Mouse (Mus musculus) urinary bladder, adult 18-20 months (tissue): ENCODE data around the gene Nup107.

Experiments used
- DNase-seq, 2 experiments: peaks; one replicate each; pipeline ENCODE4 v3.0.0; 2022; ENCODE audit warnings: low spot score in 2 of 2, mixed read lengths in 2 of 2

Nup107 gene

DNA sequence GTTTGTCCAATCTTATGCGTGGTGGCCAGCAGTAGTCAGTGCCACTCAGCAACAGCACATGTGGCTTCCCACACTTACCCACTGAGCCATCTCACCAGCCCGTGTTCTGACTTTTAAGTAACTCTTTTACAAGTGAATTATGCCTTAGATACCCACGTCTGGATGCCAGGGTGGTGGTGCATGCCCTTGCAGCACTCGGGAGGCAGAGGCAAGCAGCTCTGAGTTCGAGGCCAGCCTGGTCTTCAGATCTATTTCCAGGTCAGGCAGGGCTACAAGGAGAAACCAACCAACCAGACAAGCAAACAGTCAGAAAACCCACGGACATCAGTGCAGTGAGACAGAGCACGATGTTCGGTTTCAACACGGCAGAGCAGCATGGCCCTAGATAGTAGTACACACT, 9.4 kb upstream of the Nup107 start:
- DNase-seq: no peak

DNA sequence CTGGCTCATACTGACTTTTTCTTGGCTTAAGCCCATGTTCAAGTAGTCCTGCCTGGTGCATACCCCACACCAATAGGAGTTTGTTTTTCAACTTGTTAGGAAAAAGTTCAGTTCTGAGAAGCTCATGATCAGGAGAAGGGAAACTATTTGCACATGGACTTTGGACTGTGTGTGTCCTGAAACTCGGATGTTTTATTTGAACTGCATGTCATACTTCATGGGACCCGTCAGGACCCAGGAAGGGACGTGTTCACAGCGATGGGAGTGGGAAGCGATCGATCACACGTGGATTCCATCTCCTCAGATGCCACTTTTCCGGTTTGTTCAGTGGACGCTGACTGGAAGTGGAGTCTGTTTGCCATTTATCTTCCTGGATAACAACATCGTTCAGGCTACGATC, 7.3 kb upstream of the Nup107 start:
- no peak for DNase-seq

DNA sequence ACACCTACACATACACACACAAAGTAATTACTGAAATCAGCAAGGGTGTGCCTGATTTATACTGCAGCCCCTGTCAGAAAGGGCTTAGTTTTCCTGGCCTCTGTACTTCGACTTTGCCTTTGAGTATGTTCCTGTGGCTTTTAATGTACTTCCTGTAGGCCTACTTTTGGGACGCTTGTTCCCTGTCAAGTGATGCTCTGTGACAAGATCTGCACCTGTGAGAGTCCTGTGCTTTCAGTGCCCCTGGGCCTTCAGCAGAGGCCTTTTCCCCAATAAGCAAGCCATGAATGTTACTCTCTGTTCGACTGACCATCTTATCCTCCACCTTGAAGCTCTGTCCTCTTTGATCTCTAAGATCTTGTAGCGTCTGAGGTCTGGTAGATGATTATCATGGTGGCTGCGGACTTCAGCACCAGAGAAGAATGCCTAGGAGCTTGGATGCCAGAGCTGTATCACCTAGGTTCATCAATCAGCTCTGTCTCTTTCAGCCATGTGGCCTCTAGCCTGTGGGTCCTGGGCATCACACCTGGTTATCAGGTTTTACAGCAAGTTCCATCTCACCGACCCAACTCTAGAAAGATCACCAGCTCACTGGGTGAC, 6.0 kb upstream of the Nup107 start:
- DNase-seq: no peak

DNA sequence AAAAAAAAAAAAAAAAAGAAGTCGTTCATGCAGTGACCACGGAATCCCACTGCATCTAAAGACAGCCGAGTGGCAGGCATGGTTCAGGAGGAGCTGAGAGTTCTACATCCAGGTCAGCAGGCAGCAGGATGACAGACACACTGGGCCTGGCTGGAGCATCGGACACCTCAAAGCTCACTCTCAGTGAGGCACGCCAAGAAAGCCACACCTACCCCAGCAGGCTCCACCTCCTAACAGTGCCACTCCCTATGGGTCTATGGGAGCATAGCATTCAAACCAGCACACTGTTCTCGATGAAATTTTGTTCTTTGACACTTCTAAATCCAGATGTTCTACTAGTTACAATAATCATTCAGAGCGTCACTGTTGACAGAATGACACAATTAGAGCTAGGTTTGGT, 5.2 kb upstream of the Nup107 start:
- DNase-seq: no peak

DNA sequence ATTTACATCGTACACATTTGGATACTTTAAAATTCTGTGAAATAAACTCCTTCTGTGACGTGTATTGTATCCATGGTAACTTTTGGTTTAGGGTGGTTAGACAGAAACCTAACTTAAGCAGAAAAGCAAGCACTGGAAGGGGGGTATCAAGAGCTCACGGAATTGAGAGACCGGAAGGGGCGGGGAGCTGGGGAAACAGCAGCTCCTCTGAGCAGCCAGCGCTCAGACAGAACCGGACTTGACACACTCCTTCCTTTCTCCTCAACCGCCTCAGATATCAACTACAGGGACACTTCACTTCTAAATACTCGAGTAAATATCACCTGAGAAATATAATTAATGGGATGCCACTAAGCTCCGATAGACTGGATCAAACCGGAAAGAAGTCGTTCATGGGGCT, 4.6 kb upstream of the Nup107 start:
- DNase-seq: no peak

DNA sequence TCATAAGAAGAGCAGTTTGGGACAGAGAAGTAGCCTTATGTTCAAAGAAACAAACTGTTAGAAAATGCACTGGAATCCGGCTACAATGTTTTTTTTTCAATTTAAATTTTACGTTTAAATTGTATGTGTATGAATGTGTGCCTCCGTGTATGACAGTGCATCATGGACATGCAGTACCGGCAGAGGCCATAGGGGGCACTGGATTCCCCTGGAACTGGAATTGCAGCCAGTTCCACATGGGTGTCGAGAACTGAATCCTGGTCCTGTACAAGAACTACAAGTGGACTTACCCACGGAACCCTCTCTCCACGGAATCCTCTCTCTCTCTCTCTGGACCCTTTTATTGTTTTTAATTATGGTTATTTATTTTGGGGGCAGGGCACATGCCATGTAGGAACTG, 3.7 kb upstream of the Nup107 start:
- no peak for DNase-seq

DNA sequence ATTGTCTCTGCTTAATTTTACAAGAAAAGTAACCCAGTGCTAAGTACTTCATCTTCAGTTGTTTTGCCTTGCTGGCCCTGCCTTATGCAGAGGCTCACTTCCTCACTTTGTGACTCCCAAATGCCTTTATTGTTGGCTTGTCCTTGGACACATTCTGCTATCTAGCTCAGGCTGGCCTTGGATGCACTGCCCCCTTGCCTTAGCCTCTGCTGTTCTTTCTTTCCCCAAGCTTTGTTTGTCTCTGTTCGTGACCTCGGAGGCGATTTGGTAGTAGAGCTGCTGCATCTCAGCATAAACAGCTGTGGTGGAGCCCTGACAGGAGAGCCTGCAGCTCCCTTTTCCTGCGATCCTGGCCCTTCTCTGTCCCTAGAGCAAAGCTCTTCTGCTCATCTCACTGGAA, 2.7 kb upstream of the Nup107 start:
- DNase-seq: no peak

DNA sequence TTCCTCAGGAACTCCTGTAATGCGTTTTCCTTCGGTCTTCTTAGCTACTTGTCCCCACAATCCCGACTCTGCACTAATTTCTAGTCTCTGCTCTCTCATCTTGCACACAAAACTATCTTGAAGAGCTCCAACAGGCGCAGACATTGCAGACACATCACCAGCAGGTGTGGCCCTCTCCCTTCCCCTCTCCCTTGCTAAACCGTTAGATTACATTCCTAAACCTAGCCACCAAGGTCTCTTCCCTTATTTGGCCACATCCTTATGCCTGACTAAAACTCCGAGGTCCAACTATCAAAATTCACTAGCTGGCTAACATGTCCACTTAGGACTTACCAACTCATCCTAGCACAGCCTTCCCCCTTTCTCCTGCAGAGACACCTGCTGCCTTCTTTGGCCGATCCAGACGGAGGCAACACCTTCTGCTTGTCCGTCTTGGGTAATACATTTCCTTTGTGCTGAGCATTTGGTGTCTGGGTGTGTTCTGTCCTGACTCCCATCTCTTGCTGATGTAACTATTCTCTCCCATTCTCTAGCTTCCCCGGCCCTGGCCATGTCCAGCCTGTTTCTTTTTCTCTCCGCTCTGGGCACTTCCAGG, 1.0 kb upstream of the Nup107 start:
- no peak for DNase-seq

DNA sequence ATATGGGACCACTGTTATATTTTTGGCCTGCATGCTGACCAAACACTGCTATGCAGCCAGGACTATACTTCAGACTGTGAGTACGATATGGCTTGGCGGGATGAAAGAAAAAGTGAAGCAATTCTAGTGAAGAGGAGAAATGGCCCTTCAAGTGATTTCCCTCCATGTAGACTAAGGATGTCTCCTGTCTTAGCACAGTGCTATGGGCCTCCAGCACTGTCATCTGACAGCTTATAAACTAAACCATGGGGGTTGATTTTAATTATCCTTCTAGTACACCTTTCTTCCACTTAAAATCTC, 1.4 kb downstream of the Nup107 start:
- no peak for DNase-seq

DNA sequence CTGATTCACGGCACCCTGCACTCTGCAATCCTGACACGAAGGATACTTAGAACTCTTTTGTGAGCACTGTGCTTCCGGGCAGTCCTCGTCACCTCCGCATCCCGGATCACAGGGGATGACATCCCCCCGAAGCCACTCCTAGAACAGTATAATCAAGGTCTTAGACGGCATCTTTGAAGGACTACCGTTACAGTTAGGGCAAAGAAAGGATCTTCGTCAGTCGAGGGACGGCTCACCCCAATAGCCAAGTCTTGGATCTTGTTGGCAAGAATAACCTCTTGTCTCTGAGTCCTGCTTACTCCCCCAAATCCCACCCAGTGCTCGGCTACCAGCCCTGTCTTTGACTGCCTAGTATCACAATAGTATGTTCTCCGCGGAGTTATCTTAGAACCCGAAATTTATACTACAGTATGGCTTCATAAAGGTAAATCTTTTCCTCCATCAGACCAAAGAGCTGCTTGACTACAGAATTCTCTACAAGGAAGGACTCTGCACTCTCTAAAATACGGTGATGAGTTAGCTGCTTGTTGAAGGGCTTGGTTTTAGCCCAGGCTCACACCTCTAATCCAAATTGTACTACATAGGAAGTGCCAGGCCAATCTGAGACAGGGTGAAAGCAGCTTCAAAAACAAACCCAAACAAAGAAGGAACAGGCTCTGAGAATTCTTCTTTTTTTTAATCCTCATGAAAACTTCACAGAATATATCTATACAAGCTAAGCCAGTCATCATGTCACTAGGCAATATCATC, 1.9 kb downstream of the Nup107 start:
- no peak for DNase-seq

DNA sequence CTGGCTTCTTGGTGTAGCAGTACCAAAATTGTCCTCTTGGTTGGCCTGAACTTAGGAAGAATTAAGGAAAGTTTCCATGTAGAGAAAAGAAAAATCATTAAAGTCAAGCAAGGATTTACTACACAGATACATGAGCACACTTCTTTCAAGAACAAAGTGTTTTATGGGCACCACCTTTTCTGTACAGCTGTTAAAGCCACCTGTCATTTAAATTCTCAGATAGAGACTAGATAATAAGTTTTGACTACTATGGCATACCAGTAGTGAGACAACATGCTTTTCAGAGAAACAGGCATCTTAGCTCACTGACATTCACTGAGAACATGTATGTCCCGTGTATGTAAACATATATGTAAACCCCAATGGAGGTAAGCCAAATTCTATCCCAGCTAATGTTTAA, 2.5 kb downstream of the Nup107 start:
- DNase-seq: no peak

DNA sequence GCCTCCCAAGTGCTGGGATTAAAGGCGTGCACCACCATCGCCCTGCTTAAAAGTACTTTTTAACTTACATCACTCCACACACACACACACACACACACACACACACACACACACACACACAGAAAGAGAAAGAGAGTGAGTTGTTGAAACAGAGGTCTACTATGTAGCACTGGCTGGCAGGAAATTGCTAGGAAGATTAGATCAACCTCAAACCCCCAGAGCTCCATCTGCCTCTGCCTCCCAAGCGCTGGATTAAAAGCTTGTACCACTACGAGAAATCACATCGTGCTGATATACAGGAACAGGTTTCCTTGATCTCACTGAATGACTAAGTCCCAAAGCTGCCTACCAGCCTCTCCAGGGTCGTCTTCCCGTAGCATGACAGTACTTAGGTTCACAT, 7.9 kb downstream of the Nup107 start:
- no peak for DNase-seq

DNA sequence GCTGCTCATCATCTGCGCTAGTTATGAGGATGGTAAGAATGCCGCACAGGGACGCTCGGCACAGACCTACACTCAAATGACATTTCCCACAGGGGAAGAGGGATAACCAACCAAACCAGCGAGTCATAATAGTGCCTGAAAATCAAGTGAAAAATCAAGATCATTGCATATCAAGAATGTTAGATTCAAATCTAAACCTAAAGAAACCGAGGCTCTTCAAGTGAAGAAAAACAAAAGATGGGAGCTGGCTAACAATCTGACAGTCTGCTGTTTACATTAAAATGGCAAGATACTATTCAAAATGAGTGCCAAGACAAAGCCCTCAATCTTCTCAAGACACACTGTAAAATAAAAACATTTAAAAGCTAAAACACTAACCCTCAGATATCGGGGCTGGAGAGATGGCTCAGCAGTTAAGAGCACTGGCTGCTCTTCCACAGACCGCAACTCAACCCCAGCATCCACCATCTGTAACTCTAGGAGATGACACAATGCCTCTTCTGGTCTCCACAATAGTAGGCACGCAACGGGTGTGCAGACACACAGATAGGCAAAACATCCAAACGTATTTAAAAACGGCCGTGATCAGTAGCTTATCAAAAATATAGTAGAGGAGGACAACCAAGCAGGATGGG, 8.6 kb downstream of the Nup107 start:
- no peak for DNase-seq

DNA sequence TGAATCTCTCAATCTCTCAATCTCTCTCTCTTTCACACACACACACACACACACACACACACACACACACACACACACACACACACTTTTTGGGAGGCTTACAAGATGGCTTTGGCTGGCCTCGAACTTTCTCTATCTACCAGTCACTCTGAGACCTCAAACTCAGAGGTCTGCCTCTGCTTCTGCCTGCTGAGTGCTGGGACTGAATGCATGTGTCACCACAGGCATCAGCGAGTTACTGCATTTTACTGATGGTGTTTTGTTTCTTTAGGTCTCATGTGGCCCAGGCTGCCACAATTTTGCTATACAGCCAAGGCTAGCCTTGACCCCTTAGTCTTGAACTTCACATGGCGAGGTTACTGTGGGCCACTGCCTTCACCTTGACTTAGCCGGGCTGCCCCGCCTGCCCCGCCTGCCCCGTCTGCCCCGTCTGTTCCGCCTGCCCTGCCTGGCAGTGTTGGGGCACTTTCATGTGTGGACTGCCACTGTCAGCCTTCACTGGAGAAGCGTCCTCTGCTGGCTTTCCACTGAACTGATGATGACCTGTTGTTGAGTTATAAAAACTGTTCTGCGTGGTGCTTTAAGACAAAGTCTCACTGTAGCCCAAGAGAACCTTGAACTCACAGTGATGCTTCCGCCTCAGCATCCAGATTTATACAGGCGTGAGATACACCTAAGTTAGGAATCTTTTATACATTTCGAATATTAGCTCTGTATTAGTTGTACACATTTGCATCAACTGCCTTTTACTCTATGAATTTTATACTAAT, 9.8 kb downstream of the Nup107 start:
- DNase-seq: no peak

DNA sequence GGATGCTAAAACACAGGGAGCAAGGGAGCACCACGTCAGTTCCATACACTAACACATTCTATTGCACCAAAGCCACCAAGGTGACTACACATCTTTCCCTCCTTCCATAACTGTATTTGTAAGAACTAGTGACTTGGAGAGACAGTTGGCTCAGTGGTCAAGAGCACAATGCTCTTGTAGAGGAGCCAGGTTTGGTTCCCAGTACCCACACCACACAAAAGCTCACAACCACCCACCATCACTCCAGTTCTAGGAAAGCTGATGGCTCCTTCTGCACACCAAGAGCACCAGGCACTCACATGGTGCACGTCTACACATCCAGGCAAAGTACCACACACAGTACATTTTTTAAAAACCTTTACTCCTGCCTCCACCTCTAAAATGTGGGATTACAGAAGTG, 10.4 kb downstream of the Nup107 start:
- DNase-seq: no peak

DNA sequence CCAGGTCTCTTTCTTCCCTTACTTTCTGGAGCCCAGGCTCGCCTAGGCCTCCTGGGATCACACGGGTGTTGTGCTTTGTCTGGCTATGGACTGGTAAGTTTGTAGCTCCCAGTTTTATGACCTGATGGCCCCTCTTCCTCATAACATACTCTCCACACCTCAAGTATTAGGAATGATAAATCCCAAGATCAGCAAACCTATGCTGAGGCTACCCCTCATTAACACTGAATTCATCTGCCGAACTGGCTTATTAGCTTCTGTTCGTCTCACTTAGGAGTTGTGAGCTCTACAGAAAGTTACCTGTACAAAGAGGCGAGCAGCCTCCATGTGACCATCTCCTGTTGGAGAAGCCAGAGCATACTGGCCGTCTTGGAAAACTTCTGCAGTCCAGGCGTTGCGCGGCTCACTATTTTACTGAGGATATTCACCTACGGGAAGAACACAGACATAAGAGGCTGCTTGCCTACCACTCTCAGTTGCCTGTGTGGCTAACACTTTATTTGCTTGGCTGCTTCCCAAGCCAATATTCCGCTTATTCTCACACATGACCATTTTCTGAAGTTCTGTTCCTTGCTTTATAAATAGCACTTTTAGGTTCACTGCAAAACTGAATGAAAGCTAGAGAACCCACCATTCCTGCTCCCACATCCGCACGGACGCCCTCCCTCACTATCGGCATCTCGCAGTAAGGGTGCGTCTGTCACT, 11.3 kb downstream of the Nup107 start:
- DNase-seq: no peak

DNA sequence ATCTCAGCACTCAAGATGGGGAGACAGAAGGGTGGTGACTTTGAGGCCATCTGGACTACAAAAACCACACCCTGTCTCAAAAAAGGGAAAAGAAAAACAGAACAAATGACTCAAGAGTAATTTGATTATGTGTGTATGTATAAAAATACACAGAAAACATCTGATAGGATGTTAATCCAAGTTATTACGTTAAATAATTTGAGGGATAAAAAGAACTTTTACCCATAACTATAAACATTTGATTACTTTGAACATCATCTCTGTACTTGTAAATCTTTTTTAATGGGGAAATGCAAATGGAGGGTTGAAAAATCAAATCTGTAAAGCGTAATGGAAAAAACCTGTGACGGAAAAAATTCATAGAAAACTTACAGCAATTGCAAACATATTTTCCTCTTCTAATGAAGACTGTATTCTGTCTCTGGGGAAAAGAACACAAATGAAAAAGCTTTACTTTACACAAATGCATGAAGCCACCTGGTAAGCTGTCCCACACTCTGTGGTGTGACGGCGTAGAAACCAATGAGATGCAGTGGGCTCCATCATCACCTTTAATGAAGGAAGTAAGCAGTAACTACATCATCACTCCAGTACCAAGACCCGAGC, 12.1 kb downstream of the Nup107 start:
- no peak for DNase-seq

DNA sequence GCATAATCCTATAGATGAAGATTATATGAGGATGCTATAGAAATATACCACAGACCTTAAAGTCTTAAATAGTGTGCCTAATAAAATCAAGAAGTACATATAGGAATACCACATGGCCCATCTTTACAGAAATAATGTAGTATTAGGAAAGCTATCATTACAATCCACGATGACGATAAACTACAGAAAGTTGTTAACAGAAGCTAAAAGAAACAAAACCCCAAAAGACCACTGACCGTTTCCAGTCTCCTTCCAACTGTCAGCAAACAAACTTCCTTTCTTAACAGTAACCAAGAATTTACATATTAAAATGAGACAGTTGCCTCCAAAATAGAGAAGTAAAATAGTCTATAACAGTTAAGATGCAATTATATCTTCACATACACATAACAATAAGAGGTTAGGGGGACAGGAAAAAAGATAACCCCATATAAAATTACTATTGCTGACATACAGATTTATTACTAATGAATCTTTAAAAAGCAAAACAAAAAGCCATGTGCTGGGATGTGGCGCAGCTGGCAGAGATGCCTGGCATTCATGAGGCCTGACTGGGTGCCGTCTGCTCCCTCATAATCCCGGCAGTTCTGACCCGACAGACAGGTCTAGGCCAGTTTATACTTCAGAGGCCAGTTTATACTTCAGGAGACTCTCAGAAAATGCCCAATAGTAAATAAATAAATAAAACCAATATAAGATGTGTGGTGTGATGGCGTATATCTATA, 12.8 kb downstream of the Nup107 start:
- DNase-seq: no peak

DNA sequence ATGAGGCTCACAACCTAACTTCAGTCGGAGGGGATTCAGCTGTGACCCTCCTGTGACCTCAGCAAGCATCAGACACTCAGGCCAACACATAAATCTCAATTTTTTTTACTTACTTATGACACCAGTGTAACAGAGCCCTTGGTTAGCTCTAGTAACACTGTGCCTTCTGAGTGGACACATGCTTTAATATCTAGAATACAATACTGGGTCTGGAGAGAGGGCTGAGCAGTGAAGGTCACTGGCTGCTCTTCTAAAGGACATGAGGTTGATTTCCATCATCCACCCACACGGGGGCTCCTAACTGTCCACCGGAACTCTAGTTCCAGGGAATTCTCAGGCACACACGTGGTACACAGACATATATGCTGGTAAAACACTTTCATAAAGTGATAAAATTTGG, 13.6 kb downstream of the Nup107 start:
- DNase-seq: no peak

DNA sequence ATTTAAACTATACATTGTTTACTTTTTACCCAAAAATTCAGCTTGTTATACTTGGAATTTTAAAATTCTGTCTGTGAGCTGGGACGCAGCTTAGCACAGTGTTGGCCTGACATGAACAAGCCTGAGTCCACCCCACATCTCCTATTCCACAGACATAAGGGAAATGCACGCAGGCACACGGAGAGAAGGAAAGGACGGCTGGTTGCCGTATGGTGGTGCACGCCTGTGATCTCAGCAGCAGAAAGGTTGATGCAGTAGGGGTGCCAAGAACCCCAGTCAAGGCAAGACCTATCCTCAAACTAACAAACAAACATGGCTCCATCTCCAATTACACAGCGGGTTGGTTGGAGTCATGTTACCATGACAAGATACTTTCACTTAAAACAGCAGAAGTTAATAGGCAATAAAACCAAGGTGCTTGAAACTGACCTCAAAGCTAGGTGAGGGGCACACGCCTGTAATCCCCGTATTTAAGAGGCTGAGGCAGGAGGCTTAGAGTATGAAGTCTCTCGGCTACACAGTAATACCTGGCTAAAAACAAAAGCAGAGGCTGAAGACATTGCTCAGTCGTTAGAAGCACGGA, 14.1 kb downstream of the Nup107 start:
- no peak for DNase-seq
